Mouse (Mus musculus): ENCODE data around the gene Kcnj14. TPM values are rescaled to one million over a fixed set of nuclear protein-coding genes. Genes with fewer than 3 reads are reported as not detected.
A peak's percentile ranks its signal among the peaks of the same experiment; 100 is the strongest.

Kcnj14 gene
- polyA plus RNA-seq, 1 experiment from 2014 or later, result 2.4 TPM

GRCm38 (mm10) chr7:45782271-45782670 is 42.3 kb downstream of the Kcnj14 start:
- no peaks in the 10 kb centered on the region for H3K9me3 ChIP-seq
- no peak overlapping the region for H3K4me2 ChIP-seq (replicated peaks)
- H3K36me3 ChIP-seq, result peaks cover 1% of the 10 kb centered on the region; the same call in 1 of the 2 replicates
- peaks cover 21% of the 10 kb centered on the region for H3K4me1 ChIP-seq
- H3K27me3 ChIP-seq, result peaks cover 15% of the 10 kb centered on the region
- 65% methylated on average over 4 of the region's 4 CpGs for WGBS
- H3K27ac ChIP-seq, result no peak overlapping the region
- no peak overlapping the region for H3K4me3 ChIP-seq
- ATAC-seq (ENCODE audit: insufficient number of reproducible peaks, insufficient read depth, low FRiP score, low TSS enrichment), result no peak
- H3K9ac ChIP-seq, result no peak overlapping the region

DNA sequence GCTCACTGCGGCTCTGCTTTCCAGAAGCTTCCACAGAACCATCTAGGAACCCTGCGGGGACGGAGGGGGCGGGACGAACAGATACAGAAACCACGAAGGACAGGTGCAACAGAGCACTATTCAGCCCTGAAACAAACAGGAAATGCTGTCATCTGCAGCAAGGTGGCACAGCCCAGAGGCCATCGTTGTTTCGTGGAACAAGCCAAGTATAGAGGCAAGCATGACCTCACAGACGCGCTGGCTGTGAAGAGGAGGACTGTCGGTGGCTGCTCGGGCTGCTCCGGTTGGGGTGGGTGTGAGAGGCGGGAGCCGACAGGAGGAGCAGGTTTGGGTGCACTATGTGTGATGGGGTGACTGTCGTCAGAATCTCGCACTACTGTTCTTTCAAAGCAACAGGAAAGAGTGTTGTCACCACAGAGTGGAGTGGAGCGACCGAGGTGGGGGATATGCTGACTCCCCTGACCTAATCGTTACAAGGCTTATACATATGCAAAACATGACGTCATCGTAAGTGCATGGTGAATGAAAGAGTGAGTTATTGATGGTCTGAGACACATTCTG is 45.4 kb downstream of the Kcnj14 start:
- H3K4me1 ChIP-seq, result peaks cover 3% of the 10 kb centered on the region
- H3K27me3 ChIP-seq, result peaks cover 15% of the 10 kb centered on the region
- H3K4me2 ChIP-seq (replicated peaks), result 0 out of 2 replicates have a peak overlapping the region, but pooled peaks have one; percentile 11
- no peak for ATAC-seq (ENCODE audit: insufficient number of reproducible peaks, insufficient read depth, low FRiP score, low TSS enrichment)
- no peaks in the 10 kb centered on the region for H3K36me3 ChIP-seq
- no peak overlapping the region for H3K9ac ChIP-seq
- H3K27ac ChIP-seq, result no peak overlapping the region
- H3K4me3 ChIP-seq, result no peak overlapping the region
- 28% methylated on average over 22 of the region's 22 CpGs for WGBS
- H3K9me3 ChIP-seq, result no peaks in the 10 kb centered on the region

DNA sequence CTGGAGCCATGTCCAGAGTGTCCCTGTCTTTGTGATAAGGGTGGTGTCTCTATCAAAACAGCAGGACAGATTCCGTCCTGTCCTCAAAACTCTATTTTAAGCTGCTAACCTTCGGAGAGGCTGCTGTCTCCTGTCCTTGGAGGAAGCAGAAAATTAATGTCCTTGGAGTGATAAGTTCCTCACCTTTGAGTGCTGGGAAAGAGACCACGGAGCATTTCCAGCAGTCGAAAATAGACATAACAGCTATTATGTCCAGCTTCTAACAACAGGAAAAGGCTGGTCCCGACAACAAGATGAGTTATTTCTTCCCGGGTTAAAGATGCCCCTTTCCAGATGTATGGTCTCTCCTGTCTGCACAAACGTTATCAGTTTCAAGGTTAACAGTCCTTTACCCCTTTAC is 49.3 kb downstream of the Kcnj14 start:
- Histone ChIP-seq H3K36me3 (no peaks in the 10 kb centered on the region), H3K4me1 (no peaks in the 10 kb centered on the region), H3K4me2 (replicated peaks) (no peak overlapping the region), H3K27me3 (peaks cover 10% of the 10 kb centered on the region), H3K9ac (no peak overlapping the region), H3K27ac (no peak overlapping the region), H3K9me3 (no peaks in the 10 kb centered on the region), H3K4me3 (no peak overlapping the region)
- no peak for ATAC-seq (ENCODE audit: insufficient number of reproducible peaks, insufficient read depth, low FRiP score, low TSS enrichment)
- WGBS, result 76% methylated on average over 7 of the region's 7 CpGs

- H3K4me1 ChIP-seq, result no peaks in the 10 kb centered on the region
- no peaks in the 10 kb centered on the region for H3K9me3 ChIP-seq
- no peak overlapping the region for H3K4me3 ChIP-seq
- H3K9ac ChIP-seq, result no peak overlapping the region
- no peak overlapping the region for H3K4me2 ChIP-seq (replicated peaks)
- no peaks in the 10 kb centered on the region for H3K27me3 ChIP-seq
- no peaks in the 10 kb centered on the region for H3K36me3 ChIP-seq
- no peak for ATAC-seq (ENCODE audit: insufficient number of reproducible peaks, insufficient read depth, low FRiP score, low TSS enrichment)
- WGBS, result 62% methylated on average over 4 of the region's 4 CpGs
- no peak overlapping the region for H3K27ac ChIP-seq
These were observed 53.5 kb downstream of the Kcnj14 start for GRCm38 (mm10) chr7:45771101-45771500.

- no peaks in the 10 kb centered on the region for H3K4me1 ChIP-seq
- WGBS, result 74% methylated on average over 8 of the region's 8 CpGs
- H3K27me3 ChIP-seq, result no peaks in the 10 kb centered on the region
- no peak overlapping the region for H3K27ac ChIP-seq
- no peak overlapping the region for H3K9ac ChIP-seq
- ATAC-seq (ENCODE audit: insufficient number of reproducible peaks, insufficient read depth, low FRiP score, low TSS enrichment), result no peak
- H3K4me2 ChIP-seq (replicated peaks), result no peak overlapping the region
- H3K36me3 ChIP-seq, result no peaks in the 10 kb centered on the region
- H3K9me3 ChIP-seq, result no peaks in the 10 kb centered on the region
- H3K4me3 ChIP-seq, result no peak overlapping the region
These were observed 54.0 kb downstream of the Kcnj14 start for GRCm38 (mm10) chr7:45770427-45771082.

- WGBS, result 90% methylated on average over 6 of the region's 6 CpGs
- ATAC-seq (ENCODE audit: insufficient number of reproducible peaks, insufficient read depth, low FRiP score, low TSS enrichment), result no peak
- no peak overlapping the region for H3K27ac ChIP-seq
- no peaks in the 10 kb centered on the region for H3K4me1 ChIP-seq
- no peak overlapping the region for H3K4me2 ChIP-seq (replicated peaks)
- H3K36me3 ChIP-seq, result no peaks in the 10 kb centered on the region
- H3K4me3 ChIP-seq, result no peak overlapping the region
- H3K27me3 ChIP-seq, result no peaks in the 10 kb centered on the region
- no peak overlapping the region for H3K9ac ChIP-seq
- no peaks in the 10 kb centered on the region for H3K9me3 ChIP-seq
These were observed 57.1 kb downstream of the Kcnj14 start for GRCm38 (mm10) chr7:45767500-45767899.

DNA sequence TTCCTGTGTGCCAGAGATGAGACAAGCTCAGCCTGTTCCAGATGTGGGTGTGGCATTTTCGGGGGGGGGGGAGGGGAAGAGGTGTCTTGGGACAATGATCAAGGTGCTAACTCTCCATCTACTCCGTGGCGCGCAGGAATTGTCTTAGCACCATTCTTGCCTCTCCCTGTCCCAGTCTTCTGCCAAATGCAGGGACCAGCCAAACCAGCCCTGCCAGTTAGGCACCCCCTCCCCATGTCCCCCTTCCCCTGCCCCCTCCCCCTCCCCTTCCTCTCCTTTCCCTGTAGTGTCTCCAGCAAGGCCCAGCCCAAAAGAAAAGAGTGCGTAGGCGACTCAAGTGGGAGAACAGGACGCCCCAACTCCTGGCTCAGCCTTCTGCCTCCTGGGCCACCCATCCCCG is 57.8 kb downstream of the Kcnj14 start:
- H3K27ac ChIP-seq, result no peak overlapping the region
- no peak overlapping the region for H3K4me3 ChIP-seq
- no peaks in the 10 kb centered on the region for H3K9me3 ChIP-seq
- H3K27me3 ChIP-seq, result no peaks in the 10 kb centered on the region
- no peaks in the 10 kb centered on the region for H3K4me1 ChIP-seq
- no peak overlapping the region for H3K9ac ChIP-seq
- no peaks in the 10 kb centered on the region for H3K36me3 ChIP-seq
- H3K4me2 ChIP-seq (replicated peaks), result no peak overlapping the region
- 41% methylated on average over 8 of the region's 8 CpGs for WGBS
- ATAC-seq (ENCODE audit: insufficient number of reproducible peaks, insufficient read depth, low FRiP score, low TSS enrichment), result no peak

Other genes with a start within 250 kb of the Kcnj14 start
- 0.17 TPM in 1 of 2 replicates, not detected in the other for gene Fgf21, start 209.3 kb downstream of the Kcnj14 start, polyA plus RNA-seq (2016; fragmentation: Nextera tagmentation; extraction: Ambion mirVana)
- 0.56 and 0.61 TPM in 2 replicates for gene Fut1, start 207.5 kb downstream of the Kcnj14 start, polyA plus RNA-seq (2016; fragmentation: Nextera tagmentation; extraction: Ambion mirVana)
- gene Izumo1, start 203.0 kb downstream of the Kcnj14 start, polyA plus RNA-seq (2016; fragmentation: Nextera tagmentation; extraction: Ambion mirVana), result 0.10 and 0.23 TPM in 2 replicates
- 16.4 and 16.8 TPM in 2 replicates for gene Rasip1, start 197.3 kb downstream of the Kcnj14 start, polyA plus RNA-seq (2016; fragmentation: Nextera tagmentation; extraction: Ambion mirVana)
- gene Mamstr, start 184.8 kb downstream of the Kcnj14 start, polyA plus RNA-seq (2016; fragmentation: Nextera tagmentation; extraction: Ambion mirVana), result 4.0 and 5.4 TPM in 2 replicates
- gene Fut2, start 158.4 kb downstream of the Kcnj14 start, polyA plus RNA-seq (2016; fragmentation: Nextera tagmentation; extraction: Ambion mirVana), result 0.27 and 0.51 TPM in 2 replicates
- 0.67 and 0.73 TPM in 2 replicates for gene Ntn5, start 140.8 kb downstream of the Kcnj14 start, polyA plus RNA-seq (2016; fragmentation: Nextera tagmentation; extraction: Ambion mirVana)
- gene Sec1, start 130.4 kb downstream of the Kcnj14 start, polyA plus RNA-seq (2016; fragmentation: Nextera tagmentation; extraction: Ambion mirVana), result 2.9 and 3.1 TPM in 2 replicates
- gene Car11, start 124.9 kb downstream of the Kcnj14 start, polyA plus RNA-seq (2016; fragmentation: Nextera tagmentation; extraction: Ambion mirVana), result 11.5 and 14.1 TPM in 2 replicates
- gene Dbp, start 119.7 kb downstream of the Kcnj14 start, polyA plus RNA-seq (2016; fragmentation: Nextera tagmentation; extraction: Ambion mirVana), result 6.9 and 11.5 TPM in 2 replicates
- 926 and 973 TPM in 2 replicates for gene Rpl18, start 109.3 kb downstream of the Kcnj14 start, polyA plus RNA-seq (2016; fragmentation: Nextera tagmentation; extraction: Ambion mirVana)
- gene Sphk2, start 106.8 kb downstream of the Kcnj14 start, polyA plus RNA-seq (2016; fragmentation: Nextera tagmentation; extraction: Ambion mirVana), result 34.7 and 35.3 TPM in 2 replicates
- 1.3 TPM in 2 replicates for gene Fam83e, start 103.6 kb downstream of the Kcnj14 start, polyA plus RNA-seq (2016; fragmentation: Nextera tagmentation; extraction: Ambion mirVana)
- not detected in 2 replicates for gene Spaca4, start 99.0 kb downstream of the Kcnj14 start, polyA plus RNA-seq (2016; fragmentation: Nextera tagmentation; extraction: Ambion mirVana)
- 3.3 and 5.2 TPM in 2 replicates for gene Lmtk3, start 41.0 kb downstream of the Kcnj14 start, polyA plus RNA-seq (2016; fragmentation: Nextera tagmentation; extraction: Ambion mirVana)
- 1.6 and 2.5 TPM in 2 replicates for gene Sult2b1, start 40.1 kb downstream of the Kcnj14 start, polyA plus RNA-seq (2016; fragmentation: Nextera tagmentation; extraction: Ambion mirVana)
- gene Cyth2, start 10.2 kb downstream of the Kcnj14 start, polyA plus RNA-seq (2016; fragmentation: Nextera tagmentation; extraction: Ambion mirVana), result 173 and 176 TPM in 2 replicates
- 75.6 and 76.3 TPM in 2 replicates for gene Grwd1, start 6.2 kb upstream of the Kcnj14 start, polyA plus RNA-seq (2016; fragmentation: Nextera tagmentation; extraction: Ambion mirVana)
- 53.6 and 66.3 TPM in 2 replicates for gene Kdelr1, start 48.0 kb upstream of the Kcnj14 start, polyA plus RNA-seq (2016; fragmentation: Nextera tagmentation; extraction: Ambion mirVana)
- 0.56 and 0.64 TPM in 2 replicates for gene Grin2d, start 53.6 kb upstream of the Kcnj14 start, polyA plus RNA-seq (2016; fragmentation: Nextera tagmentation; extraction: Ambion mirVana)
- 0.33 and 0.82 TPM in 2 replicates for gene Syngr4, start 71.9 kb upstream of the Kcnj14 start, polyA plus RNA-seq (2016; fragmentation: Nextera tagmentation; extraction: Ambion mirVana)
- 5.7 and 6.5 TPM in 2 replicates for gene Tmem143, start 72.2 kb upstream of the Kcnj14 start, polyA plus RNA-seq (2016; fragmentation: Nextera tagmentation; extraction: Ambion mirVana)
- 78.5 and 84.9 TPM in 2 replicates for gene Emp3, start 96.6 kb upstream of the Kcnj14 start, polyA plus RNA-seq (2016; fragmentation: Nextera tagmentation; extraction: Ambion mirVana)
- gene Ccdc114, start 99.3 kb upstream of the Kcnj14 start, polyA plus RNA-seq (2016; fragmentation: Nextera tagmentation; extraction: Ambion mirVana), result 3.8 and 4.2 TPM in 2 replicates
- 0.38 and 0.57 TPM in 2 replicates for gene Abcc6, start 205.5 kb upstream of the Kcnj14 start, polyA plus RNA-seq (2016; fragmentation: Nextera tagmentation; extraction: Ambion mirVana)
- gene Nomo1, start 208.9 kb upstream of the Kcnj14 start, polyA plus RNA-seq (2016; fragmentation: Nextera tagmentation; extraction: Ambion mirVana), result 28.2 and 29.5 TPM in 2 replicates

All from embryonic facial prominence, embryonic 12.5 days (tissue).